In genomic region chr4:106862767-106863370, GRCm38 (mm10) we compare ENCODE assay signal across 11 mouse cellular contexts. TPM values are rescaled to one million over a fixed set of nuclear protein-coding genes. Genes with fewer than 3 reads are reported as not detected.
DNase-seq lines count a peak whose midpoint lies in the region; ATAC-seq and TF ChIP-seq lines count a peak whose summit lies in the region.
"Had no signal": no experiment of that assay in that cellular context is flagged by ENCODE, and none has a peak within 500 bp of the region (broad histone marks: within the 10 kb centered on the region; RNA-seq: fewer than 3 reads in every experiment).

No protein-coding gene starts in this region.

- no peak for TF ChIP-seq CTCF in E14TG2a.4 (conservative IDR thresholded peaks at IDR 0.05; ENCODE audit: low read length)
- TF ChIP-seq CTCF in left cerebral cortex, adult 2 months (IDR thresholded peaks at IDR 0.05), result no peak

- H3K4me2 ChIP-seq in kidney, embryonic 16.5 days (replicated peaks; ENCODE audit: low read depth, low read length), result no peak overlapping the region
- no peak overlapping the region for H3K4me2 ChIP-seq in embryonic facial prominence, embryonic 12.5 days (replicated peaks)
- H3K4me2 ChIP-seq: embryonic facial prominence, embryonic 13.5 days had no signal

- H3K9me3 ChIP-seq in heart, embryonic 10.5 days, result no peaks in the 10 kb centered on the region
- no peaks in the 10 kb centered on the region for H3K9me3 ChIP-seq in kidney, embryonic 16.5 days (ENCODE audit: low read length)
- H3K9me3 ChIP-seq in E14TG2a.4 (ENCODE audit: low read length), result no peaks in the 10 kb centered on the region
- no peaks in the 10 kb centered on the region for H3K9me3 ChIP-seq in embryonic facial prominence, embryonic 12.5 days
- H3K9me3 ChIP-seq: embryonic facial prominence, embryonic 13.5 days had no signal

- no peak for DNase-seq in heart, embryonic 10.5 days (ENCODE audit: low spot score)
- no peak for DNase-seq in heart, adult 11 months
- DNase-seq in kidney, adult 8-10 months, result no peak
- no peak for DNase-seq in spleen, adult 12 weeks (ENCODE audit: low spot score)
- DNase-seq in left cerebral cortex, adult 2 months (ENCODE audit: extremely low spot score in 1 of 2, low spot score in 2 of 2), result no peak
- DNase-seq: cerebellum, adult 8-10 months; liver, postnatal 0 days had no signal

- no peak for ATAC-seq in kidney, embryonic 16.5 days (ENCODE audit: low FRiP score, low TSS enrichment)
- no peak for ATAC-seq in embryonic facial prominence, embryonic 12.5 days (ENCODE audit: insufficient number of reproducible peaks, insufficient read depth, low FRiP score, low TSS enrichment)
- ATAC-seq: liver, postnatal 0 days had no signal

- H3K27me3 ChIP-seq in heart, embryonic 10.5 days (ENCODE audit: insufficient read depth, poor library complexity, severe bottlenecking), result no peaks in the 10 kb centered on the region
- no peaks in the 10 kb centered on the region for H3K27me3 ChIP-seq in kidney, embryonic 16.5 days (ENCODE audit: insufficient read depth, low read length)
- H3K27me3 ChIP-seq in E14TG2a.4 (ENCODE audit: insufficient read depth, low read length), result no peaks in the 10 kb centered on the region
- no peaks in the 10 kb centered on the region for H3K27me3 ChIP-seq in embryonic facial prominence, embryonic 12.5 days
- H3K27me3 ChIP-seq: embryonic facial prominence, embryonic 13.5 days had no signal

- H3K36me3 ChIP-seq in heart, embryonic 10.5 days, result no peaks in the 10 kb centered on the region
- H3K36me3 ChIP-seq in kidney, embryonic 16.5 days (ENCODE audit: insufficient read depth, low read length), result no peaks in the 10 kb centered on the region
- H3K36me3 ChIP-seq in E14TG2a.4 (ENCODE audit: insufficient read depth, low read length), result no peaks in the 10 kb centered on the region
- H3K36me3 ChIP-seq in embryonic facial prominence, embryonic 12.5 days, result no peaks in the 10 kb centered on the region
- H3K36me3 ChIP-seq: embryonic facial prominence, embryonic 13.5 days had no signal

- WGBS in heart, embryonic 10.5 days, result 48% methylated on average over 3 of the region's 3 CpGs
- 46% methylated on average over 3 of the region's 3 CpGs for WGBS in kidney, embryonic 16.5 days
- WGBS in embryonic facial prominence, embryonic 12.5 days, result 34% methylated on average over 3 of the region's 3 CpGs

- H3K4me1 ChIP-seq in heart, embryonic 10.5 days, result peaks cover 92% of the 10 kb centered on the region
- peaks cover 62% of the 10 kb centered on the region for H3K4me1 ChIP-seq in kidney, embryonic 16.5 days (ENCODE audit: insufficient read depth, low read length)
- peaks cover 97% of the 10 kb centered on the region for H3K4me1 ChIP-seq in E14TG2a.4 (replicated peaks; ENCODE audit: low read depth, low read length)
- peaks cover 73% of the 10 kb centered on the region for H3K4me1 ChIP-seq in embryonic facial prominence, embryonic 12.5 days

- H3K4me3 ChIP-seq in heart, embryonic 10.5 days, result no peak overlapping the region
- no peak overlapping the region for H3K4me3 ChIP-seq in kidney, embryonic 16.5 days (ENCODE audit: low read length)
- H3K4me3 ChIP-seq in E14TG2a.4 (replicated peaks; ENCODE audit: low read length), result peak overlapping the region; percentile 50
- H3K4me3 ChIP-seq in embryonic facial prominence, embryonic 12.5 days, result no peak overlapping the region
- H3K4me3 ChIP-seq in left cerebral cortex, adult 2 months, result no peak overlapping the region
- H3K4me3 ChIP-seq: embryonic facial prominence, embryonic 13.5 days had no signal

- peak overlapping the region; percentile 52; the same call in 1 of the 2 replicates for H3K9ac ChIP-seq in kidney, embryonic 16.5 days (replicated peaks; ENCODE audit: low read length)
- 0 out of 2 replicates have a peak overlapping the region, but pooled peaks have one; percentile 10 for H3K9ac ChIP-seq in embryonic facial prominence, embryonic 12.5 days
- H3K9ac ChIP-seq: embryonic facial prominence, embryonic 13.5 days; liver, postnatal 0 days had no signal

- intact Hi-C loops in left cerebral cortex, adult 2 months (cut with DNase I), result no loop called here

- peak overlapping the region; percentile 91 for H3K27ac ChIP-seq in heart, embryonic 10.5 days
- peak overlapping the region; percentile 57 for H3K27ac ChIP-seq in kidney, embryonic 16.5 days (ENCODE audit: low read length)
- H3K27ac ChIP-seq in embryonic facial prominence, embryonic 12.5 days, result peak overlapping the region; percentile 58; the same call in 1 of the 2 replicates
- H3K27ac ChIP-seq in left cerebral cortex, adult 2 months, result no peak overlapping the region

RNA-seq across cellular contexts. Expression of gene Ssbp3, which starts 47.6 kb away (rescaled TPM):
- 69.6 and 139 TPM in 2 replicates for polyA plus RNA-seq in heart, embryonic 10.5 days (2016; fragmentation: Nextera tagmentation; extraction: Ambion mirVana)
- polyA plus RNA-seq in kidney, embryonic 16.5 days (2015; fragmentation: Nextera tagmentation; extraction: Ambion mirVana), result 66.4 and 79.4 TPM in 2 replicates
- 275 and 279 TPM in 2 replicates for polyA plus RNA-seq in embryonic facial prominence, embryonic 12.5 days (2016; fragmentation: Nextera tagmentation; extraction: Ambion mirVana)
- total RNA-seq in left cerebral cortex, adult 2 months (2021), result 100 to 1,000 TPM; 181 to 187 TPM

RNA-seq across cellular contexts. Expression of gene Acot11, which starts 58.1 kb away (rescaled TPM):
- 3.5 and 5.6 TPM in 2 replicates for polyA plus RNA-seq in heart, embryonic 10.5 days (2016; fragmentation: Nextera tagmentation; extraction: Ambion mirVana)
- 2.8 and 2.9 TPM in 2 replicates for polyA plus RNA-seq in kidney, embryonic 16.5 days (2015; fragmentation: Nextera tagmentation; extraction: Ambion mirVana)
- polyA plus RNA-seq in embryonic facial prominence, embryonic 12.5 days (2016; fragmentation: Nextera tagmentation; extraction: Ambion mirVana), result 1.9 and 3.0 TPM in 2 replicates
- total RNA-seq in left cerebral cortex, adult 2 months (2021), result 10 to 100 TPM; 51.7 to 54.1 TPM
